Mouse (Mus musculus): ENCODE results near the gene Ppp4c.

DNA sequence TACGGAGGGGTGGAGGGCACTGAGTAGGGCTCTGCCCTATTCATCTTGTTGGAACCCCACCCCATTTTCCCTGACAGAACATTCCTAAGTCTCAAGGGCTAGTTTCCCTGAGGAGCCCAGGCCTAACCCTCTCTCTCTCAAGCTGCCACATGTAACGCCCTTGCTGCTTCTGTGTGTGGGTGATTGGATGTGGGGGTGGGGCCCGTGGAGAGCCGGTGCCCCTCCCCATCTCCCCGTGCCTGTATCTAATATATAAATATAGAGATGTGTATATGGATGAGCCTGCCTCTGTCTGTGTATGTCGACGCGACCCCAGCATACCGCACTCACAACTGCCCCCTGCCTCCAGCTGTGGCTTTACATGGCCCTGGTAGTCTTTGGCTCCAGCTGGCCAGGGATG is 26.8 kb downstream of the Ppp4c start:
- no peak for TF ChIP-seq POLR2A (IDR thresholded peaks at IDR 0.05; ENCODE audit: insufficient read length, low read depth)
- TF ChIP-seq CEBPB (IDR thresholded peaks at IDR 0.05; ENCODE audit: insufficient read depth, poor library complexity, severe bottlenecking), result no peak
- no peak for TF ChIP-seq SRF (IDR thresholded peaks at IDR 0.05; ENCODE audit: control insufficient read depth, insufficient read length, low read depth)
- TF ChIP-seq MYOG (IDR thresholded peaks at IDR 0.05; ENCODE audit: control insufficient read depth in 1 of 3, insufficient read depth in 1 of 3, insufficient read length in 2 of 3, low read depth in 2 of 3), result no peak
- no peak for TF ChIP-seq TCF3 (IDR thresholded peaks at IDR 0.05; ENCODE audit: insufficient read length, low read depth)
- TF ChIP-seq E2F4 (IDR thresholded peaks at IDR 0.05; ENCODE audit: insufficient read depth), result no peak
- TF ChIP-seq MAX (IDR thresholded peaks at IDR 0.05; ENCODE audit: low read depth), result no peak
- TF ChIP-seq TCF12 (IDR thresholded peaks at IDR 0.05; ENCODE audit: insufficient read depth, poor library complexity, severe bottlenecking), result no peak
- no peak for TF ChIP-seq POLR2AphosphoS2 (IDR thresholded peaks at IDR 0.05; ENCODE audit: insufficient read length, low read depth)
- no peak for TF ChIP-seq USF1 (IDR thresholded peaks at IDR 0.05; ENCODE audit: low read depth)
- no peak for TF ChIP-seq MYOD1 (IDR thresholded peaks at IDR 0.05; ENCODE audit: control insufficient read depth in 1 of 3, insufficient read length in 2 of 3, low read depth in 2 of 3)
